Mouse (Mus musculus) left cerebral cortex, postnatal 36 days (tissue): ENCODE measurements around the gene Map6. TPM values are rescaled to one million over a fixed set of nuclear protein-coding genes. Genes with fewer than 3 reads are reported as not detected.

Source experiments
- DNase-seq, 2 experiments: peaks; one replicate each; pipeline ENCODE4 v3.0.0; 2021 to 2022; ENCODE audit warnings: low spot score in 2 of 2, mixed read lengths in 1 of 2
- intact Hi-C: fragments of 180-260 bp; cut with DNase I; formaldehyde crosslinking; loops from one replicate; pipeline ENCODE4 v1.15.1; 2025
- total RNA-seq, 2 experiments: library from RNA; stranded (reverse); gene quantifications; 2 replicates each; pipeline ENCODE4 v1.2.3; 2021

The Map6 gene
- total RNA-seq, 2 experiments from 2014 or later, result 135 to 142 TPM

GRCm38 (mm10) chr7:99382088-99383000, 115.1 kb downstream of the Map6 start:
- DNase-seq, result no peak
- intact Hi-C loops, result no loop called here

GRCm38 (mm10) chr7:99383246-99383645, 116.0 kb downstream of the Map6 start:
- intact Hi-C loops, result no loop called here
- DNase-seq, result no peak

GRCm38 (mm10) chr7:99384101-99384611, 116.9 kb downstream of the Map6 start:
- intact Hi-C loops, result no loop called here
- DNase-seq, result no peak

GRCm38 (mm10) chr7:99386030-99386429, 118.8 kb downstream of the Map6 start:
- no peak for DNase-seq
- intact Hi-C loops, result no loop called here

Other genes starting within 250 kb of the Map6 start
- 10 to 100 TPM; 50.2 to 54.0 TPM for gene Uvrag, start 126.3 kb upstream of the Map6 start, total RNA-seq
- 10 to 100 TPM; 68.3 to 78.0 TPM for gene Dgat2, start 84.7 kb upstream of the Map6 start, total RNA-seq
- gene Mogat2, start 28.8 kb upstream of the Map6 start, total RNA-seq, result not detected
- gene Serpinh1, start 85.8 kb downstream of the Map6 start, total RNA-seq, result 10 to 100 TPM; 22.6 to 25.6 TPM
- gene Gdpd5, start 114.0 kb downstream of the Map6 start, total RNA-seq, result 10 to 100 TPM; 32.2 to 44.9 TPM
- gene Klhl35, start 198.6 kb downstream of the Map6 start, total RNA-seq, result 1 to 10 TPM; 3.1 to 3.6 TPM
- 100 to 1,000 TPM; 215 to 261 TPM for gene Rps3, start 216.3 kb downstream of the Map6 start, total RNA-seq